Mouse (Mus musculus) G1E-ER4 (cell line): ENCODE results near the gene Olfr1079. TPM values are rescaled to one million over a fixed set of nuclear protein-coding genes. Genes with fewer than 3 reads are reported as not detected.
"Not testable (repeated sequence)": the region's sequence is repeated elsewhere in the genome, so short reads cannot be mapped to it uniquely, and the experiment has no call there.

Experiments used
- GATA1 ChIP-seq: IDR thresholded peaks from one replicate; pipeline ENCODE4 v1.8.0; 2012; ENCODE audit warnings: low read length, inconsistent platforms
- polyA plus RNA-seq: library from polyadenylated mRNA; stranded (reverse); fragments of >175 nt; gene quantifications from 2 replicates; pipeline ENCODE4 v1.2.3, GENCODE M21; 2012

Olfr1079 gene
- polyA plus RNA-seq: not detected in 2 replicates

DNA sequence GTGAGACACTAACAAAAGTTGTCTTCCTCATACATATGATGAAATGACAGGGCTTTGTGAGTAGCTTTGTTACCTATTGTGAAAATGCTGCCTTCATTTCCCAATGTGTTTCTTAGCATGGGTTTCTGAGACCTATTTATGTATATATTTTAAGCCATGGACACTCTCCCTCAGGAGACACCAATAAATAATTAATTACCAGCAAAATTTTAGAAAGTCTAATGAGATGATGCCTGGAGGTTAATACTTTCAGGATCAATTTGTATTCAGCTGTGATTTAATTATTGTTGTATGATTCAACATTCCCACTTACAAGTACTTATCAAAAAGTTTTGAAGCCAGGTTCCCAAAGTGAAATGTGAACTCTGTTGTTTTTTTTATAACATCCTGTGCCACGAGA lies at the start of gene Olfr1079:
Olfr1079 (minus strand) TSS at position 101 of the 400 bp plus-strand sequence.
- TF ChIP-seq GATA1: no peak

DNA sequence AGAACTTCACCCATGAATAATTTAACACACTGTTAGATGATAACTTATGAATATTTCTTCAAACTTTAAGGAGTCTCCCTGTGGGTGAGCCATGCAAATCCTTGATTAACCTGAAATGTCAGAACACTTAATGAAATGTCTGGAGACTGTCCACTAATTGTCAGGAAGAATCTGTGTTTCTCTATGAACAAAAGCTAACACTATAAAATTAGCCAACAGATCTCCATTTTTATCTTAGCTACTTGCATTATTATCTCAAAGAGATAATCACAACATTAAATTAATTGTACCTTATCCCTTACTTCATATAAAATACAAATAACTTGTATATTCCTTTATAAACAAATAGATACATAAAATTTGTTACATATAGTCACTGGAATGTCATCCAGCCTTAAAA lies 15.9 kb upstream of the Olfr1079 start, which contains the start of gene Olfr1080:
Olfr1080 (minus strand) TSS at position 101 of the 400 bp plus-strand sequence.
- TF ChIP-seq GATA1: not testable (repeated sequence)

DNA sequence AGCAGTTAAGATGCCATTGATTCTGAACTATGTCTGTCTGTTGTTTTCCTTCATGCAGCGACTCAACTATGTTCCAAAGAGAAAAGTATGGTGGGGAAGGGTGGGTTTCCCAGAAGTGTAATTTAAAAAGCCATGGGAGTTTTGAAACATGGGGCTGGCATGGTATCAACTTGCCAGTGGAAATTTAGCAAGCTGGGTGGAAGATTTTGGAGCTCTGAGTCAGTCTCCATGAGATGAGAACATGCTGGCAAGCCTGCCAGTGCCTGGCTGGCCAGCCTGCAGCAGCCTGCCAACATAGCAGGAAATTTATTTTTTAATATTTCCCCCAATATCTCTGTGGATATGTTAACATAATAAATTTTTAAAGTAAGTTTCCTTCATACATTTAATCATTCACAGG lies 11.3 kb downstream of the Olfr1079 start:
- no peak for TF ChIP-seq GATA1

DNA sequence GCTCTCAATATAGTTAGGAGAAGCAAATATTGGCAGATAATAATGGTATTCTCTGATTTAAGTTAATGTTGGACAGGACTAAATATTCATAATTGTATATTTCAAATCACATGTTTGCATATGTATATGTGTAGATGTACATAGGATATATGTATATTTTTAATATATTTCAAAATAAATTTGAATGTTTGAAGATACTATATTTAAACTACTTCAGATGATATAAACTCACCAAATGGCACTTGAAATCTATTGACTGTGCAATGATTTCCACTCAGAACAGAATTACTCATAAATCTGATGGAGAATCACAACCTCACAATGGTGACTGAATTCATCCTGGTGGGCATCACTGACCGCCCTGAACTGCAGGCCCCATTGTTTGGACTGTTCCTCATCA lies 34.1 kb downstream of the Olfr1079 start, which contains the start of gene Olfr1076:
Olfr1076 (plus strand) TSS at position 301 of the 400 bp plus-strand sequence.
- no peak for TF ChIP-seq GATA1

DNA sequence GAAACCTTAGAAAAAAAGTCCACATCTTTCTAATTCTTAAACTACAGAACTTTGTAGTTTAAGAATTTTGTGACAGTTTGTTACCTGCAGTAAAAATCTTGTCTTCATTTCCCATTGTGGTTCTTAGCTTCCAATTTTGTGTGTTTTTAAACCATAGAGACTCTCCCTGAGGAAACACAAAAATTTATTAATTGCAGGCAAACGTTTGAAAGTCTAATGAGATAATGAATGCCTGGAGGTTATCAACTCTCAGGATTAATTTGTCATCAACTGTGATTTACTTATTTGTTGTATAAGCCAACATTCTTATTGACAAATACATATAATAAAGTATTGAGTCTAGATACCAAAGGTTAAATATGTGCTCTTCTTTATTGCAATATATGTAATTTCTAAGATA lies 55.0 kb downstream of the Olfr1079 start, which contains the start of gene Olfr228:
Olfr228 (minus strand) TSS at position 101 of the 400 bp plus-strand sequence.
- TF ChIP-seq GATA1: no peak

Other genes starting within 250 kb of the Olfr1079 start
- gene Olfr1053, start 227.2 kb downstream of the Olfr1079 start, polyA plus RNA-seq: not detected in 2 replicates
- gene Olfr1054, start 207.0 kb downstream of the Olfr1079 start, polyA plus RNA-seq: not detected in 2 replicates
- gene Olfr1055, start 192.2 kb downstream of the Olfr1079 start, polyA plus RNA-seq: not detected in 2 replicates
- not detected in 2 replicates for gene Olfr1056, start 180.0 kb downstream of the Olfr1079 start, polyA plus RNA-seq
- not detected in 2 replicates for gene Olfr1057, start 164.1 kb downstream of the Olfr1079 start, polyA plus RNA-seq
- gene Olfr1058, start 153.9 kb downstream of the Olfr1079 start, polyA plus RNA-seq: not detected in 2 replicates
- gene Olfr1061, start 128.4 kb downstream of the Olfr1079 start, polyA plus RNA-seq: not detected in 2 replicates
- gene Olfr1062, start 115.7 kb downstream of the Olfr1079 start, polyA plus RNA-seq: not detected in 2 replicates
- not detected in 2 replicates for gene Olfr1065, start 91.9 kb downstream of the Olfr1079 start, polyA plus RNA-seq
- gene Olfr1066, start 86.2 kb downstream of the Olfr1079 start, polyA plus RNA-seq: not detected in 2 replicates
- not detected in 2 replicates for gene Olfr228, start 55.1 kb downstream of the Olfr1079 start, polyA plus RNA-seq
- not detected in 2 replicates for gene Olfr1076, start 34.0 kb downstream of the Olfr1079 start, polyA plus RNA-seq
- not detected in 2 replicates for gene Olfr1080, start 15.8 kb upstream of the Olfr1079 start, polyA plus RNA-seq
- not detected in 2 replicates for gene Olfr1082, start 56.5 kb upstream of the Olfr1079 start, polyA plus RNA-seq
- gene Olfr1084, start 97.2 kb upstream of the Olfr1079 start, polyA plus RNA-seq: not detected in 2 replicates
- gene Olfr1085, start 119.5 kb upstream of the Olfr1079 start, polyA plus RNA-seq: not detected in 2 replicates
- gene Olfr1086, start 137.6 kb upstream of the Olfr1079 start, polyA plus RNA-seq: not detected in 2 replicates
- not detected in 2 replicates for gene Olfr1087, start 155.9 kb upstream of the Olfr1079 start, polyA plus RNA-seq
- not detected in 2 replicates for gene Olfr1089, start 191.2 kb upstream of the Olfr1079 start, polyA plus RNA-seq
- not detected in 2 replicates for gene Olfr1090, start 216.5 kb upstream of the Olfr1079 start, polyA plus RNA-seq
- gene Olfr1093, start 240.0 kb upstream of the Olfr1079 start, polyA plus RNA-seq: not detected in 2 replicates